Mouse (Mus musculus): ENCODE measurements around the gene Trim30a. TPM values are rescaled to one million over a fixed set of nuclear protein-coding genes. Genes with fewer than 3 reads are reported as not detected.

The Trim30a gene
- polyA plus RNA-seq, 1 experiment, result 0.64 TPM

- no peak for DNase-seq (ENCODE audit: low read depth)
- TF ChIP-seq POLR2A (IDR thresholded peaks at IDR 0.05; ENCODE audit: borderline replicate concordance, extremely low read depth, insufficient read depth, insufficient read length, poor library complexity, severe bottlenecking) (no peak), CTCF (IDR thresholded peaks at IDR 0.05; ENCODE audit: borderline replicate concordance, extremely low read depth, insufficient read depth, insufficient read length) (no peak)
These were observed 98.7 kb downstream of the Trim30a start for GRCm38 (mm10) chr7:104366339-104366738.

Other genes starting within 250 kb of the Trim30a start
- gene Trim6, start 246.4 kb downstream of the Trim30a start, polyA plus RNA-seq (2012; rRNA removed), result 0.29 and 0.47 TPM in 2 replicates
- 1.3 and 1.4 TPM in 2 replicates for gene Trim34a, start 220.7 kb downstream of the Trim30a start, polyA plus RNA-seq (2012; rRNA removed)
- 0.09 and 0.15 TPM in 2 replicates for gene Trim5, start 177.1 kb downstream of the Trim30a start, polyA plus RNA-seq (2012; rRNA removed)
- 1.4 and 2.0 TPM in 2 replicates for gene Trim12a, start 149.7 kb downstream of the Trim30a start, polyA plus RNA-seq (2012; rRNA removed)
- gene Trim34b, start 135.7 kb downstream of the Trim30a start, polyA plus RNA-seq (2012; rRNA removed), result 0.08 TPM in 1 of 2 replicates, not detected in the other
- 1.1 and 1.8 TPM in 2 replicates for gene Trim12c, start 111.8 kb downstream of the Trim30a start, polyA plus RNA-seq (2012; rRNA removed)
- gene Trim30b, start 95.3 kb downstream of the Trim30a start, polyA plus RNA-seq (2012; rRNA removed), result 0.03 and 0.06 TPM in 2 replicates
- gene Trim30c, start 64.4 kb downstream of the Trim30a start, polyA plus RNA-seq (2012; rRNA removed), result not detected in 2 replicates
- gene Trim30d, start 42.7 kb upstream of the Trim30a start, polyA plus RNA-seq (2012; rRNA removed), result 0.21 and 0.33 TPM in 2 replicates
- gene Olfr651, start 84.9 kb upstream of the Trim30a start, polyA plus RNA-seq (2012; rRNA removed), result not detected in 2 replicates
- gene Olfr652, start 95.7 kb upstream of the Trim30a start, polyA plus RNA-seq (2012; rRNA removed), result not detected in 2 replicates
- not detected in 2 replicates for gene Olfr653, start 112.1 kb upstream of the Trim30a start, polyA plus RNA-seq (2012; rRNA removed)
- gene Olfr654, start 121.8 kb upstream of the Trim30a start, polyA plus RNA-seq (2012; rRNA removed), result not detected in 2 replicates
- not detected in 2 replicates for gene Olfr655, start 136.6 kb upstream of the Trim30a start, polyA plus RNA-seq (2012; rRNA removed)
- not detected in 2 replicates for gene Olfr656, start 148.8 kb upstream of the Trim30a start, polyA plus RNA-seq (2012; rRNA removed)
- gene Olfr657, start 159.6 kb upstream of the Trim30a start, polyA plus RNA-seq (2012; rRNA removed), result not detected in 2 replicates
- 0.04 and 0.08 TPM in 2 replicates for gene Olfr658, start 182.1 kb upstream of the Trim30a start, polyA plus RNA-seq (2012; rRNA removed)
- not detected in 2 replicates for gene Olfr659, start 201.6 kb upstream of the Trim30a start, polyA plus RNA-seq (2012; rRNA removed)
- not detected in 2 replicates for gene Olfr661, start 221.3 kb upstream of the Trim30a start, polyA plus RNA-seq (2012; rRNA removed)